Mouse (Mus musculus): ENCODE data around the gene Zfp872. TPM values are rescaled to one million over a fixed set of nuclear protein-coding genes. Genes with fewer than 3 reads are reported as not detected.

The Zfp872 gene
- polyA plus RNA-seq, 1 experiment = 0.12 TPM

GRCm38 (mm10) chr9:22167751-22168150, 20.1 kb upstream of the Zfp872 start:
- H3K4me3 ChIP-seq (replicated peaks; ENCODE audit: extremely low read depth, low read depth, low read length) = no peak overlapping the region
- WGBS = 98% methylated on average over 4 of the region's 4 CpGs
- no peak for DNase-seq
- no peaks in the 10 kb centered on the region for H3K4me1 ChIP-seq (ENCODE audit: control insufficient read depth, insufficient read depth, low read length)
- no peak for TF ChIP-seq CTCF (IDR thresholded peaks at IDR 0.05; ENCODE audit: insufficient read depth, low read length)
- no peak for TF ChIP-seq POLR2A (IDR thresholded peaks at IDR 0.05; ENCODE audit: borderline replicate concordance, extremely low read depth, low read depth, low read length)

- DNase-seq = no peak
- TF ChIP-seq CTCF (IDR thresholded peaks at IDR 0.05; ENCODE audit: insufficient read depth, low read length) = no peak
- no peak for TF ChIP-seq POLR2A (IDR thresholded peaks at IDR 0.05; ENCODE audit: borderline replicate concordance, extremely low read depth, low read depth, low read length)
- H3K4me3 ChIP-seq (replicated peaks; ENCODE audit: extremely low read depth, low read depth, low read length) = no peak overlapping the region
- H3K4me1 ChIP-seq (ENCODE audit: control insufficient read depth, insufficient read depth, low read length) = no peaks in the 10 kb centered on the region
- WGBS = 91% methylated on average over 11 of the region's 11 CpGs
These were observed 18.6 kb upstream of the Zfp872 start for GRCm38 (mm10) chr9:22169327-22169726.

GRCm38 (mm10) chr9:22172318-22172717, 15.6 kb upstream of the Zfp872 start:
- TF ChIP-seq POLR2A (IDR thresholded peaks at IDR 0.05; ENCODE audit: borderline replicate concordance, extremely low read depth, low read depth, low read length) (no peak), CTCF (IDR thresholded peaks at IDR 0.05; ENCODE audit: insufficient read depth, low read length) (no peak)
- WGBS = 79% methylated on average over 4 of the region's 4 CpGs
- Histone ChIP-seq H3K4me1 (ENCODE audit: control insufficient read depth, insufficient read depth, low read length) (no peaks in the 10 kb centered on the region), H3K4me3 (replicated peaks; ENCODE audit: extremely low read depth, low read depth, low read length) (no peak overlapping the region)
- no peak for DNase-seq

- H3K4me3 ChIP-seq (replicated peaks; ENCODE audit: extremely low read depth, low read depth, low read length) = no peak overlapping the region
- TF ChIP-seq CTCF (IDR thresholded peaks at IDR 0.05; ENCODE audit: insufficient read depth, low read length) (no peak), POLR2A (IDR thresholded peaks at IDR 0.05; ENCODE audit: borderline replicate concordance, extremely low read depth, low read depth, low read length) (no peak)
- WGBS = 28% methylated on average over 5 of the region's 5 CpGs
- DNase-seq = no peak
- no peaks in the 10 kb centered on the region for H3K4me1 ChIP-seq (ENCODE audit: control insufficient read depth, insufficient read depth, low read length)
These were observed 8.5 kb downstream of the Zfp872 start for GRCm38 (mm10) chr9:22196412-22196811.

GRCm38 (mm10) chr9:22213785-22214194, 25.9 kb downstream of the Zfp872 start:
- WGBS = 59% methylated on average over 2 of the region's 2 CpGs
- Histone ChIP-seq H3K4me3 (replicated peaks; ENCODE audit: extremely low read depth, low read depth, low read length) (no peak overlapping the region), H3K4me1 (ENCODE audit: control insufficient read depth, insufficient read depth, low read length) (no peaks in the 10 kb centered on the region)
- TF ChIP-seq CTCF (IDR thresholded peaks at IDR 0.05; ENCODE audit: insufficient read depth, low read length) = no peak
- no peak for TF ChIP-seq POLR2A (IDR thresholded peaks at IDR 0.05; ENCODE audit: borderline replicate concordance, extremely low read depth, low read depth, low read length)
- no peak for DNase-seq

- H3K4me1 ChIP-seq (ENCODE audit: control insufficient read depth, insufficient read depth, low read length) = no peaks in the 10 kb centered on the region
- no peak for DNase-seq
- TF ChIP-seq CTCF (IDR thresholded peaks at IDR 0.05; ENCODE audit: insufficient read depth, low read length) (no peak), POLR2A (IDR thresholded peaks at IDR 0.05; ENCODE audit: borderline replicate concordance, extremely low read depth, low read depth, low read length) (no peak)
- H3K4me3 ChIP-seq (replicated peaks; ENCODE audit: extremely low read depth, low read depth, low read length) = no peak overlapping the region
- WGBS = 52% methylated on average over 2 of the region's 2 CpGs
These were observed 26.7 kb downstream of the Zfp872 start for GRCm38 (mm10) chr9:22214549-22214948.

GRCm38 (mm10) chr9:22216705-22217104, 28.8 kb downstream of the Zfp872 start:
- Histone ChIP-seq H3K4me1 (ENCODE audit: control insufficient read depth, insufficient read depth, low read length) (no peaks in the 10 kb centered on the region), H3K4me3 (replicated peaks; ENCODE audit: extremely low read depth, low read depth, low read length) (no peak overlapping the region)
- WGBS = 48% methylated on average over 3 of the region's 3 CpGs
- DNase-seq = no peak
- TF ChIP-seq CTCF (IDR thresholded peaks at IDR 0.05; ENCODE audit: insufficient read depth, low read length) = no peak
- no peak for TF ChIP-seq POLR2A (IDR thresholded peaks at IDR 0.05; ENCODE audit: borderline replicate concordance, extremely low read depth, low read depth, low read length)

- Histone ChIP-seq H3K4me3 (replicated peaks; ENCODE audit: extremely low read depth, low read depth, low read length) (no peak overlapping the region), H3K4me1 (ENCODE audit: control insufficient read depth, insufficient read depth, low read length) (no peaks in the 10 kb centered on the region)
- 40% methylated on average over 8 of the region's 8 CpGs for WGBS
- DNase-seq = no peak
- TF ChIP-seq POLR2A (IDR thresholded peaks at IDR 0.05; ENCODE audit: borderline replicate concordance, extremely low read depth, low read depth, low read length) (peak; percentile 55; the same call in 1 of the 2 replicates), CTCF (IDR thresholded peaks at IDR 0.05; ENCODE audit: insufficient read depth, low read length) (no peak)
These were observed 30.1 kb downstream of the Zfp872 start for GRCm38 (mm10) chr9:22217858-22218493.

- no peak for DNase-seq
- Histone ChIP-seq H3K4me3 (replicated peaks; ENCODE audit: extremely low read depth, low read depth, low read length) (no peak overlapping the region), H3K4me1 (ENCODE audit: control insufficient read depth, insufficient read depth, low read length) (no peaks in the 10 kb centered on the region; the same call in 1 of the 2 replicates)
- 96% methylated on average over 4 of the region's 4 CpGs for WGBS
- no peak for TF ChIP-seq POLR2A (IDR thresholded peaks at IDR 0.05; ENCODE audit: borderline replicate concordance, extremely low read depth, low read depth, low read length)
- no peak for TF ChIP-seq CTCF (IDR thresholded peaks at IDR 0.05; ENCODE audit: insufficient read depth, low read length)
These were observed 36.2 kb downstream of the Zfp872 start for GRCm38 (mm10) chr9:22224066-22224465.
